Mouse (Mus musculus) heart, embryonic 15.5 days (tissue): ENCODE results near the gene Nppa. TPM values are rescaled to one million over a fixed set of nuclear protein-coding genes. Genes with fewer than 3 reads are reported as not detected.
"Not testable (repeated sequence)": the region's sequence is repeated elsewhere in the genome, so short reads cannot be mapped to it uniquely, and the experiment has no call there.

Experiments used
- ATAC-seq: fragments of 200-750 bp; cut with Nextera tagmentation; replicated peaks from 2 replicates; pipeline ENCODE4 v1.8.0; 2017; ENCODE audit warnings: low read depth, moderate TSS enrichment; ENCODE audit not compliant: insufficient number of reproducible peaks, insufficient read depth, low FRiP score
- H3K27ac ChIP-seq: fragments of 300-500 bp; sonication (generic); 2 replicates; pipeline ENCODE4 v1.5.1; 2015; ENCODE audit warnings: mild to moderate bottlenecking, inconsistent platforms
- H3K27me3 ChIP-seq: fragments of 300-500 bp; sonication (generic); 2 replicates; pipeline ENCODE4 v1.6.1; 2015; ENCODE audit warnings: inconsistent platforms
- H3K36me3 ChIP-seq: fragments of 300-500 bp; sonication (generic); 2 replicates; pipeline ENCODE4 v1.6.1; 2015; ENCODE audit warnings: mild to moderate bottlenecking, inconsistent platforms
- H3K4me1 ChIP-seq: fragments of 300-500 bp; sonication (generic); replicated peaks from 2 replicates; pipeline ENCODE4 v1.6.1; 2015; ENCODE audit warnings: inconsistent platforms
- H3K4me2 ChIP-seq: fragments of 300-500 bp; sonication (generic); 2 replicates; pipeline ENCODE4 v1.6.1; 2015; ENCODE audit warnings: inconsistent platforms, mild to moderate bottlenecking, moderate library complexity
- H3K4me3 ChIP-seq: fragments of 300-500 bp; sonication (generic); 2 replicates; pipeline ENCODE4 v1.5.1; 2015; ENCODE audit warnings: mild to moderate bottlenecking, inconsistent platforms
- H3K9ac ChIP-seq: fragments of 300-500 bp; sonication (generic); 2 replicates; pipeline ENCODE4 v1.6.1; 2015; ENCODE audit warnings: mild to moderate bottlenecking, inconsistent platforms
- H3K9me3 ChIP-seq: fragments of 300-500 bp; sonication (generic); replicated peaks from 2 replicates; pipeline ENCODE4 v1.6.1; 2016; ENCODE audit warnings: inconsistent platforms
- WGBS: fragments of 180-500 bp; shearing (Covaris S2); methylation state at CpG from one replicate; pipeline ENCODE4 v1.1.7; 2015; ENCODE audit warnings: mixed read lengths; 5-methylcytosine and 5-hydroxymethylcytosine counted together
- polyA plus RNA-seq: library from polyadenylated mRNA; unstranded; fragments of >200 nt; fragmentation: Nextera tagmentation; extraction: Ambion mirVana; gene quantifications from 2 replicates; pipeline ENCODE4 v1.2.1, GENCODE M21; 2015

The Nppa gene
- polyA plus RNA-seq, 1 experiment from 2014 or later = 3,881 TPM

- H3K9ac ChIP-seq = peak overlapping the region; percentile 64
- H3K4me3 ChIP-seq = peak overlapping the region; percentile 81
- H3K36me3 ChIP-seq = peaks cover 13% of the 10 kb centered on the region
- peak overlapping the region; percentile 85 for H3K4me2 ChIP-seq
- WGBS = 22% methylated on average over 19 of the region's 19 CpGs
- H3K9me3 ChIP-seq = no peaks in the 10 kb centered on the region
- H3K4me1 ChIP-seq = peaks cover 52% of the 10 kb centered on the region
- peak overlapping the region; percentile 83 for H3K27ac ChIP-seq
- ATAC-seq = no peak
- no peaks in the 10 kb centered on the region for H3K27me3 ChIP-seq
Measured at GRCm38 (mm10) chr4:148039254-148040028, 38.9 kb downstream of the Nppa start.

- WGBS = 64% methylated on average over 15 of the region's 15 CpGs
- ATAC-seq = no peak
- Histone ChIP-seq H3K4me3 (peak overlapping the region; percentile 81), H3K9me3 (no peaks in the 10 kb centered on the region), H3K4me2 (peak overlapping the region; percentile 85), H3K27me3 (no peaks in the 10 kb centered on the region), H3K4me1 (peaks cover 52% of the 10 kb centered on the region), H3K27ac (peak overlapping the region; percentile 83), H3K9ac (peak overlapping the region; percentile 57), H3K36me3 (peaks cover 15% of the 10 kb centered on the region)
Measured at GRCm38 (mm10) chr4:148040029-148040830, 39.7 kb downstream of the Nppa start.

- Histone ChIP-seq H3K9ac (peak overlapping the region; percentile 57), H3K27me3 (no peaks in the 10 kb centered on the region), H3K27ac (peak overlapping the region; percentile 83), H3K4me2 (peak overlapping the region; percentile 85), H3K4me3 (peak overlapping the region; percentile 81), H3K4me1 (peaks cover 53% of the 10 kb centered on the region), H3K9me3 (no peaks in the 10 kb centered on the region), H3K36me3 (peaks cover 15% of the 10 kb centered on the region)
- WGBS = under 1% methylated on average over 19 of the region's 19 CpGs
- ATAC-seq = peak; percentile 27; the same call in 1 of the 2 replicates
Measured at GRCm38 (mm10) chr4:148040933-148041610, 40.5 kb downstream of the Nppa start.

- Histone ChIP-seq H3K4me1 (peaks cover 56% of the 10 kb centered on the region), H3K27me3 (no peaks in the 10 kb centered on the region), H3K36me3 (peaks cover 15% of the 10 kb centered on the region), H3K4me3 (peak overlapping the region; percentile 81), H3K4me2 (peak overlapping the region; percentile 85), H3K9ac (peak overlapping the region; percentile 57), H3K27ac (peak overlapping the region; percentile 83), H3K9me3 (no peaks in the 10 kb centered on the region)
- WGBS = 3% methylated on average over 16 of the region's 16 CpGs
- ATAC-seq = no peak
Measured at GRCm38 (mm10) chr4:148041611-148042191, 41.2 kb downstream of the Nppa start.

DNA sequence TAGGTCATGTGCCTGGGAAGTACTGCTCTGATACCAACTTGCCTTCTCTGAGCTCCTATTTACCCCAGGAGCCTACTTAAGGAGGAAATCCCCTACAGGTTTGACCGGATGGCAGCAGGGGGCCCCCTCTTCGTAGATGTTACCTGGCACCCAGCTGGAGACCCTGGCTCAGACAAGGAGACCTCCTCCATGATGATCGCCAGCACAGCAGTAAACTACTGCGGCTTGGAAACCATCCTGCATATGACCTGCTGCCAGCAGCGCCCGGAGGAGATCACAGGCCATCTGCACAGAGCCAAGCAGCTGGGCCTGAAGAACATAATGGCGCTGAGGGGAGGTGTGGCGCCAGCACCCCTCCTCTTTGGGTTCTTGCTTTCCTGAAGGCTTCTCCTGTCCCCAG lies 42.8 kb downstream of the Nppa start:
- not testable (repeated sequence) for H3K4me2 ChIP-seq, H3K4me3 ChIP-seq, H3K9ac ChIP-seq, H3K27ac ChIP-seq, H3K9me3 ChIP-seq, ATAC-seq, H3K27me3 ChIP-seq
- Histone ChIP-seq H3K36me3 (peaks cover 23% of the 10 kb centered on the region), H3K4me1 (peaks cover 46% of the 10 kb centered on the region)
- WGBS = 86% methylated on average over 8 of the region's 8 CpGs

DNA sequence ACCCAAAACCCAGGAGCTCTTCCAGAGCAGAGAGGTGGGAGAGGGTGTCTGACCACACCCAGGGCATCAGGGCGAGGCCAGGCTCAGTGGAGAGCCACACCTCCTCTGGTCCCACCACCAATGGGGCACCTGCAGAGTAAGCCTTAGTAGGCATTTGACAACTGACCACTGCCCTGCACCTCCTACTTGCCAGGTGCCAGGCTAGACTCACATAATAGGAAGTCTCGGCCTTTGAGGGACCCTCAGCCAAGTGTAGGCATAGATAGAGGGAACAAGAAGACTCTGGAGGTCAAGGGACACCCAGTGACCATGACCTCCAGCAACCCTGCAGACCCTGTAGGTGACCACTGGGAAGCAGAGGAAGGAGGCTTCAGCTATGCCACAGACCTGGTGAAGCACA lies 43.6 kb downstream of the Nppa start:
- Histone ChIP-seq H3K9me3 (no peaks in the 10 kb centered on the region), H3K27me3 (no peaks in the 10 kb centered on the region), H3K4me2 (no peak overlapping the region), H3K9ac (no peak overlapping the region), H3K4me3 (no peak overlapping the region), H3K4me1 (peaks cover 46% of the 10 kb centered on the region), H3K36me3 (peaks cover 31% of the 10 kb centered on the region), H3K27ac (no peak overlapping the region)
- ATAC-seq = no peak
- 88% methylated on average over 2 of the region's 2 CpGs for WGBS

DNA sequence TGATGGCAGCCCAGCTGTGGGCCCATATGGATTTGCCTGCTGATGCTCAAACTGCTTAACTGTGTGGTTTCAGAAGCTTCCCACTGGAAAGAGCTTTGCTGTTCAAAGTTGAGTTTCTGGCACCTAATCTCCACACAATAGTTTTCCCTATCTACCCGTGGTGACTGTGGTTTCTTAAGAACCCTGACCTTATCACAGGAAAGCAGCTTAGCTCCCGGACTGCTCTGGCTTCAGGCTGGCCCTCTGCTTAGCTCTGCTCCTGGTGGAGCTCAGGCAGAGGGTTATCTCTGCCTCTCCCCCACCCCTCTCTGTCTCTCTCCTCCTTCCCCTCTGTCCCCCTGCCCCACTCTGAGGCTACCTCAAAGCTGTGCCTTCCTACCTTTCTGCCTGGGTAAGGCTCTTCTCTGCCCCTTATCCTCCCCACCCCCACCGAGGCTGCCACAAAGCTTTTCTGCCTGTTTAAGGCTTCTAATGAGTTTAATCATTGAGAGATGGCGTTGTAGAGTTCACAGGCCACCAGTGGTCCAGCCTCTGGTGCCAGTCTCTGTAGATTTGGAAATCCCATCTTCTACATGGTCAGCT lies 46.0 kb downstream of the Nppa start:
- 51% methylated on average over 4 of the region's 4 CpGs for WGBS
- Histone ChIP-seq H3K9me3 (no peaks in the 10 kb centered on the region), H3K9ac (no peak overlapping the region), H3K27ac (no peak overlapping the region), H3K4me3 (no peak overlapping the region), H3K27me3 (no peaks in the 10 kb centered on the region), H3K4me1 (peaks cover 25% of the 10 kb centered on the region), H3K36me3 (peaks cover 52% of the 10 kb centered on the region), H3K4me2 (no peak overlapping the region)
- ATAC-seq = no peak

DNA sequence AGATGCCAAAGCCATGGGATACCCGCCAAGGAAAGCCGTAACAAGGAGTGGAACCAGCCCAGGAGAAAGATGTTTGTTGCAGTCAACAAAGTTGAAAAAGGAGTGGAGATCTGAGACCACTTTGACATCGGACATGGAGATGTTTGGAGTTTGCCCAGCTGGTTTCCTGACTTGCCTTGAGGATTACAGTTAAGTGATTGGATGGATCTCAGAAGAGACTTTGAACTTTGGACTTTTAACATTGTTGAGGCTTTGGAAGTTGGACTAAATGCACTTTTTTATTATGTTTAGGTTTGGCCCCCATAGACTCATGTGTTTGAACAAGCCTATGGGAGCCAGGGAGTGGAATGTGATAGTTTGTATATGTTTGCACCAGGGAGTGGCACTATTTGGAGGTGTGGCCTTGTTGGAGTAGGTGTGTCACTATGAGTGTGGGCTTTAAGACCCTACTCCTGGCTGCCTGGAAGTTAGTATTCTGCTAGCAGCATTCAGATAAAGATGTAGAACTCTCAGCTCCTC lies 49.9 kb downstream of the Nppa start:
- peaks cover 70% of the 10 kb centered on the region for H3K36me3 ChIP-seq
- not testable (repeated sequence) for H3K4me2 ChIP-seq, H3K9me3 ChIP-seq, H3K9ac ChIP-seq, H3K4me1 ChIP-seq, ATAC-seq, H3K4me3 ChIP-seq, H3K27ac ChIP-seq, H3K27me3 ChIP-seq
- WGBS = 90% methylated on average over 3 of the region's 3 CpGs

- WGBS = 90% methylated on average over 13 of the region's 13 CpGs
- H3K36me3 ChIP-seq = peaks cover 77% of the 10 kb centered on the region
- no peak for ATAC-seq
Measured at GRCm38 (mm10) chr4:148051046-148051776, 50.7 kb downstream of the Nppa start.

More at GRCm38 (mm10) chr4:148051046-148051776, 50.7 kb downstream of the Nppa start:
- no peak overlapping the region for H3K27ac ChIP-seq
- H3K4me3 ChIP-seq = no peak overlapping the region
- H3K4me2 ChIP-seq = no peak overlapping the region
- no peaks in the 10 kb centered on the region for H3K9me3 ChIP-seq
- no peaks in the 10 kb centered on the region for H3K27me3 ChIP-seq
- H3K9ac ChIP-seq = no peak overlapping the region
- H3K4me1 ChIP-seq = peaks cover 6% of the 10 kb centered on the region; the same call in 1 of the 2 replicates
